Mouse (Mus musculus) spleen, postnatal 14 days (tissue): Measurements from ENCODE around the gene Txlna.

Experiments used
- DNase-seq, 2 experiments: peaks; one replicate each; pipeline ENCODE4 v3.0.0; 2021 to 2022; ENCODE audit warnings: low spot score in 2 of 2

The Txlna gene

GRCm38 (mm10) chr4:129640638-129641467, at the start of gene Txlna:
Txlna (minus strand) TSS chr4:129641065.
- peak; percentile 89 to 93 for DNase-seq

GRCm38 (mm10) chr4:129684531-129684930, 43.7 kb upstream of the Txlna start:
- DNase-seq: no peak

GRCm38 (mm10) chr4:129683901-129684493, 43.1 kb upstream of the Txlna start:
- no peak for DNase-seq

GRCm38 (mm10) chr4:129681837-129682236, 41.0 kb upstream of the Txlna start:
- no peak for DNase-seq

- no peak for DNase-seq
Observed at GRCm38 (mm10) chr4:129672878-129673449, 32.1 kb upstream of the Txlna start.

- DNase-seq: peak; percentile 64 to 77
Observed at GRCm38 (mm10) chr4:129672083-129672877, 31.4 kb upstream of the Txlna start, which contains the start of gene Kpna6. Kpna6 (minus strand) TSS chr4:129672767.

- DNase-seq: peak; percentile 16 to 41
Observed at GRCm38 (mm10) chr4:129671491-129672082, 30.7 kb upstream of the Txlna start.

- DNase-seq: no peak
Observed at GRCm38 (mm10) chr4:129662255-129662813, 21.5 kb upstream of the Txlna start.

GRCm38 (mm10) chr4:129661584-129661983, 20.7 kb upstream of the Txlna start:
- DNase-seq: no peak

- DNase-seq: no peak
Observed at GRCm38 (mm10) chr4:129654770-129655169, 13.9 kb upstream of the Txlna start.

- DNase-seq: no peak
Observed at GRCm38 (mm10) chr4:129650359-129650758, 9.5 kb upstream of the Txlna start.

GRCm38 (mm10) chr4:129648656-129649055, 7.8 kb upstream of the Txlna start:
- no peak for DNase-seq

GRCm38 (mm10) chr4:129645204-129645603, 4.3 kb upstream of the Txlna start:
- no peak for DNase-seq

- no peak for DNase-seq
Observed at GRCm38 (mm10) chr4:129641756-129642155, 891 bp upstream of the Txlna start.

- DNase-seq: no peak
Observed at GRCm38 (mm10) chr4:129640101-129640637, 696 bp downstream of the Txlna start.

GRCm38 (mm10) chr4:129639221-129639620, 1.6 kb downstream of the Txlna start:
- no peak for DNase-seq

GRCm38 (mm10) chr4:129633852-129634251, 7.0 kb downstream of the Txlna start:
- no peak for DNase-seq

GRCm38 (mm10) chr4:129631867-129632266, 9.0 kb downstream of the Txlna start:
- no peak for DNase-seq

GRCm38 (mm10) chr4:129630944-129631343, 9.9 kb downstream of the Txlna start:
- DNase-seq: no peak

GRCm38 (mm10) chr4:129626035-129626434, 14.8 kb downstream of the Txlna start:
- DNase-seq: no peak

GRCm38 (mm10) chr4:129625496-129625895, 15.4 kb downstream of the Txlna start:
- DNase-seq: no peak
